Mouse (Mus musculus): ENCODE data around the gene Slc9c1.

Gene Slc9c1

GRCm38 (mm10) chr16:45608481-45608954, 73.4 kb downstream of the Slc9c1 start:
- peak; percentile 7 for DNase-seq (ENCODE audit: low read depth, low spot score)
- H3K36me3 ChIP-seq (ENCODE audit: control insufficient read depth, insufficient read depth, low read length, poor library complexity, severe bottlenecking), result no peaks in the 10 kb centered on the region

GRCm38 (mm10) chr16:45609300-45609699, 74.2 kb downstream of the Slc9c1 start:
- H3K27me3 ChIP-seq (ENCODE audit: control insufficient read depth, insufficient read depth, low read length, poor library complexity, severe bottlenecking), result no peaks in the 10 kb centered on the region
- DNase-seq (ENCODE audit: low read depth, low spot score), result peak; percentile 51
- H3K36me3 ChIP-seq (ENCODE audit: control insufficient read depth, insufficient read depth, low read length, poor library complexity, severe bottlenecking), result no peaks in the 10 kb centered on the region

More at GRCm38 (mm10) chr16:45608481-45608954, 73.4 kb downstream of the Slc9c1 start:
- H3K27me3 ChIP-seq (ENCODE audit: control insufficient read depth, insufficient read depth, low read length, poor library complexity, severe bottlenecking), result no peaks in the 10 kb centered on the region

- no peaks in the 10 kb centered on the region for H3K36me3 ChIP-seq (ENCODE audit: control insufficient read depth, insufficient read depth, low read length, poor library complexity, severe bottlenecking)
- peak; percentile 7 for DNase-seq (ENCODE audit: low read depth, low spot score)
- no peaks in the 10 kb centered on the region for H3K27me3 ChIP-seq (ENCODE audit: control insufficient read depth, insufficient read depth, low read length, poor library complexity, severe bottlenecking)
These were observed 75.2 kb downstream of the Slc9c1 start, which contains the start of gene Gcsam for GRCm38 (mm10) chr16:45610267-45610666. TSS of gene Gcsam (plus strand) at chr16:45610380.

GRCm38 (mm10) chr16:45613247-45613646, 78.1 kb downstream of the Slc9c1 start:
- DNase-seq (ENCODE audit: low read depth, low spot score), result no peak
- Histone ChIP-seq H3K36me3 (ENCODE audit: control insufficient read depth, insufficient read depth, low read length, poor library complexity, severe bottlenecking) (no peaks in the 10 kb centered on the region), H3K27me3 (ENCODE audit: control insufficient read depth, insufficient read depth, low read length, poor library complexity, severe bottlenecking) (no peaks in the 10 kb centered on the region)

GRCm38 (mm10) chr16:45615944-45616343, 80.8 kb downstream of the Slc9c1 start:
- no peaks in the 10 kb centered on the region for H3K27me3 ChIP-seq (ENCODE audit: control insufficient read depth, insufficient read depth, low read length, poor library complexity, severe bottlenecking)
- no peaks in the 10 kb centered on the region for H3K36me3 ChIP-seq (ENCODE audit: control insufficient read depth, insufficient read depth, low read length, poor library complexity, severe bottlenecking)
- DNase-seq (ENCODE audit: low read depth, low spot score), result no peak

GRCm38 (mm10) chr16:45619751-45620375, 84.8 kb downstream of the Slc9c1 start:
- no peak for DNase-seq (ENCODE audit: low read depth, low spot score)
- Histone ChIP-seq H3K36me3 (ENCODE audit: control insufficient read depth, insufficient read depth, low read length, poor library complexity, severe bottlenecking) (no peaks in the 10 kb centered on the region), H3K27me3 (ENCODE audit: control insufficient read depth, insufficient read depth, low read length, poor library complexity, severe bottlenecking) (no peaks in the 10 kb centered on the region)

- H3K36me3 ChIP-seq (ENCODE audit: control insufficient read depth, insufficient read depth, low read length, poor library complexity, severe bottlenecking), result no peaks in the 10 kb centered on the region
- DNase-seq (ENCODE audit: low read depth, low spot score), result peak; percentile 10
- H3K27me3 ChIP-seq (ENCODE audit: control insufficient read depth, insufficient read depth, low read length, poor library complexity, severe bottlenecking), result no peaks in the 10 kb centered on the region
These were observed 88.1 kb downstream of the Slc9c1 start for GRCm38 (mm10) chr16:45623230-45623629.

- no peaks in the 10 kb centered on the region for H3K27me3 ChIP-seq (ENCODE audit: control insufficient read depth, insufficient read depth, low read length, poor library complexity, severe bottlenecking)
- DNase-seq (ENCODE audit: low read depth, low spot score), result no peak
- no peaks in the 10 kb centered on the region for H3K36me3 ChIP-seq (ENCODE audit: control insufficient read depth, insufficient read depth, low read length, poor library complexity, severe bottlenecking)
These were observed 89.7 kb downstream of the Slc9c1 start for GRCm38 (mm10) chr16:45624791-45625190.

GRCm38 (mm10) chr16:45625342-45625741, 90.2 kb downstream of the Slc9c1 start:
- no peak for DNase-seq (ENCODE audit: low read depth, low spot score)
- no peaks in the 10 kb centered on the region for H3K36me3 ChIP-seq (ENCODE audit: control insufficient read depth, insufficient read depth, low read length, poor library complexity, severe bottlenecking)
- no peaks in the 10 kb centered on the region for H3K27me3 ChIP-seq (ENCODE audit: control insufficient read depth, insufficient read depth, low read length, poor library complexity, severe bottlenecking)

- no peaks in the 10 kb centered on the region for H3K36me3 ChIP-seq (ENCODE audit: control insufficient read depth, insufficient read depth, low read length, poor library complexity, severe bottlenecking)
- DNase-seq (ENCODE audit: low read depth, low spot score), result no peak
- no peaks in the 10 kb centered on the region for H3K27me3 ChIP-seq (ENCODE audit: control insufficient read depth, insufficient read depth, low read length, poor library complexity, severe bottlenecking)
These were observed 94.5 kb downstream of the Slc9c1 start for GRCm38 (mm10) chr16:45629497-45630105.

- H3K27me3 ChIP-seq (ENCODE audit: control insufficient read depth, insufficient read depth, low read length, poor library complexity, severe bottlenecking), result no peaks in the 10 kb centered on the region
- DNase-seq (ENCODE audit: low read depth, low spot score), result peak; percentile 84
- no peaks in the 10 kb centered on the region for H3K36me3 ChIP-seq (ENCODE audit: control insufficient read depth, insufficient read depth, low read length, poor library complexity, severe bottlenecking)
These were observed 95.3 kb downstream of the Slc9c1 start for GRCm38 (mm10) chr16:45630347-45630960.

- H3K36me3 ChIP-seq (ENCODE audit: control insufficient read depth, insufficient read depth, low read length, poor library complexity, severe bottlenecking), result no peaks in the 10 kb centered on the region
- H3K27me3 ChIP-seq (ENCODE audit: control insufficient read depth, insufficient read depth, low read length, poor library complexity, severe bottlenecking), result no peaks in the 10 kb centered on the region
- DNase-seq (ENCODE audit: low read depth, low spot score), result no peak
These were observed 97.3 kb downstream of the Slc9c1 start for GRCm38 (mm10) chr16:45632420-45632819.

- Histone ChIP-seq H3K36me3 (ENCODE audit: control insufficient read depth, insufficient read depth, low read length, poor library complexity, severe bottlenecking) (no peaks in the 10 kb centered on the region), H3K27me3 (ENCODE audit: control insufficient read depth, insufficient read depth, low read length, poor library complexity, severe bottlenecking) (no peaks in the 10 kb centered on the region)
- DNase-seq (ENCODE audit: low read depth, low spot score), result no peak
These were observed 100.7 kb downstream of the Slc9c1 start for GRCm38 (mm10) chr16:45635826-45636225.

GRCm38 (mm10) chr16:45640070-45640762, 105.1 kb downstream of the Slc9c1 start:
- Histone ChIP-seq H3K36me3 (ENCODE audit: control insufficient read depth, insufficient read depth, low read length, poor library complexity, severe bottlenecking) (no peaks in the 10 kb centered on the region), H3K27me3 (ENCODE audit: control insufficient read depth, insufficient read depth, low read length, poor library complexity, severe bottlenecking) (no peaks in the 10 kb centered on the region)
- DNase-seq (ENCODE audit: low read depth, low spot score), result no peak

- H3K36me3 ChIP-seq (ENCODE audit: control insufficient read depth, insufficient read depth, low read length, poor library complexity, severe bottlenecking), result no peaks in the 10 kb centered on the region
- no peak for DNase-seq (ENCODE audit: low read depth, low spot score)
- H3K27me3 ChIP-seq (ENCODE audit: control insufficient read depth, insufficient read depth, low read length, poor library complexity, severe bottlenecking), result no peaks in the 10 kb centered on the region
These were observed 106.2 kb downstream of the Slc9c1 start for GRCm38 (mm10) chr16:45641301-45641700.

Measured in splenic B cell, adult 2 months (primary cell).